Mouse (Mus musculus) liver, adult 2 months (tissue): ENCODE results near the gene Odf3l2.

Source experiments
- CTCF ChIP-seq: fragments of 200-500 bp; IDR thresholded peaks from 2 replicates; pipeline ENCODE4 v1.5.1; 2011; ENCODE audit warnings: low read depth, low read length, control low read depth
- POLR2A ChIP-seq: fragments of 200-500 bp; IDR thresholded peaks from 2 replicates; pipeline ENCODE4 v1.6.1; 2011; ENCODE audit warnings: low read length, control low read depth; ENCODE audit not compliant: insufficient read depth; ENCODE audit errors: extremely low read depth

DNA sequence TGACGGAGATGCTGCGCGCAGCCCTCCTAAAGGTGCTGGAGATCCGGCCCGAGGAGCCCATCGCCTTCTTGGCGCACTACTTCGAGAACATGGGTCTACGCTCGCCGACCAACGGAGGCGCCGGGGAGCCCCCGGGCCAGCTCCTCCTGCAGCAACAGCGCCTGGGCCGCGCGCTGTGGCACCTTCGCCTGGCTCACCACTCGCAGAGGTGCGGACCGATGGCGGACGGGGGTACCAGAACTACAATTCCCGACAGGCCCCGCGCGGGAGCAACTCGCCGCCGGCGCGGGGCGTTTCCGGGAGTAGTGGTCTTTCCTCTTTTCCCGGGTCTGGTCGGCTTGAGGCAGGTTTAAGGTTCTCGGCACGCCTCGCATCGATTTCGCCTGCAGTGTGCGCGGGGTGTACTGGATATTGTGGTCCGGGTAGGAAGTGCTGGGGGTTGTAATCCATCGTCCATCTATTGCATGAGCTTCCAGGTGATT, 24.1 kb upstream of the Odf3l2 start:
- TF ChIP-seq CTCF (no peak), POLR2A (no peak)
